Mouse (Mus musculus) left cerebral cortex, adult 8-10 months (tissue): Measurements from ENCODE around the gene Slc28a3. TPM values are rescaled to one million over a fixed set of nuclear protein-coding genes. Genes with fewer than 3 reads are reported as not detected.

Experiments used
- DNase-seq, 2 experiments: peaks; one replicate each; pipeline ENCODE4 v3.0.0; 2022; ENCODE audit warnings: low spot score in 2 of 2
- total RNA-seq, 4 experiments: library from RNA; stranded (reverse); gene quantifications; 2 replicates each; pipeline ENCODE4 v1.2.4; 2022

The Slc28a3 gene
- total RNA-seq, 4 experiments from 2014 or later = 0.09 to 0.26 TPM; not detected in 2

GRCm38 (mm10) chr13:58560497-58561138 is 50.1 kb downstream of the Slc28a3 start:
- DNase-seq = peak in 1 of 2 experiments; percentile 75

- peak in 1 of 2 experiments; percentile 33 for DNase-seq
These were observed 52.5 kb downstream of the Slc28a3 start for GRCm38 (mm10) chr13:58558216-58558615.

GRCm38 (mm10) chr13:58556018-58556417 is 54.7 kb downstream of the Slc28a3 start:
- DNase-seq = no peak

- no peak for DNase-seq
These were observed 55.1 kb downstream of the Slc28a3 start for GRCm38 (mm10) chr13:58555561-58555960.

GRCm38 (mm10) chr13:58551924-58552323 is 58.8 kb downstream of the Slc28a3 start:
- DNase-seq = no peak

- DNase-seq = peak in 1 of 2 experiments; percentile 42
These were observed 63.1 kb downstream of the Slc28a3 start for GRCm38 (mm10) chr13:58547570-58547969.

GRCm38 (mm10) chr13:58543688-58544408 is 66.8 kb downstream of the Slc28a3 start:
- peak in 1 of 2 experiments; percentile 66 for DNase-seq

GRCm38 (mm10) chr13:58543066-58543465 is 67.6 kb downstream of the Slc28a3 start:
- DNase-seq = peak; percentile 43 to 68

GRCm38 (mm10) chr13:58542601-58543041 is 68.1 kb downstream of the Slc28a3 start:
- no peak for DNase-seq

- no peak for DNase-seq
These were observed 68.5 kb downstream of the Slc28a3 start for GRCm38 (mm10) chr13:58542167-58542566.

- no peak for DNase-seq
These were observed 69.1 kb downstream of the Slc28a3 start for GRCm38 (mm10) chr13:58541620-58542019.

GRCm38 (mm10) chr13:58538966-58539365 is 71.7 kb downstream of the Slc28a3 start:
- no peak for DNase-seq

- DNase-seq = no peak
These were observed 72.3 kb downstream of the Slc28a3 start for GRCm38 (mm10) chr13:58538366-58538765.

- DNase-seq = no peak
These were observed 72.8 kb downstream of the Slc28a3 start for GRCm38 (mm10) chr13:58537916-58538233.

GRCm38 (mm10) chr13:58537232-58537915 is 73.3 kb downstream of the Slc28a3 start:
- DNase-seq = no peak

- no peak for DNase-seq
These were observed 74.0 kb downstream of the Slc28a3 start for GRCm38 (mm10) chr13:58536466-58537231.

- DNase-seq = no peak
These were observed 75.4 kb downstream of the Slc28a3 start for GRCm38 (mm10) chr13:58535321-58535720.

- DNase-seq = no peak
These were observed 75.8 kb downstream of the Slc28a3 start for GRCm38 (mm10) chr13:58534861-58535260.

- DNase-seq = no peak
These were observed 76.3 kb downstream of the Slc28a3 start for GRCm38 (mm10) chr13:58534216-58534841.

- DNase-seq = no peak
These were observed 86.1 kb downstream of the Slc28a3 start for GRCm38 (mm10) chr13:58524581-58524980.

- no peak for DNase-seq
These were observed 86.9 kb downstream of the Slc28a3 start for GRCm38 (mm10) chr13:58523761-58524117.
